Mouse (Mus musculus) intestine, embryonic 15.5 days (tissue): ENCODE data around the gene Thada. TPM values are rescaled to one million over a fixed set of nuclear protein-coding genes. Genes with fewer than 3 reads are reported as not detected.
"Not testable (repeated sequence)": the region's sequence is repeated elsewhere in the genome, so short reads cannot be mapped to it uniquely, and the experiment has no call there.

ENCODE experiments used
- ATAC-seq: fragments of 200-750 bp; cut with Nextera tagmentation; 2 replicates; pipeline ENCODE4 v1.8.0; 2017; ENCODE audit warnings: moderate TSS enrichment, moderate library complexity
- H3K27ac ChIP-seq: fragments of 300-500 bp; sonication (generic); 2 replicates; pipeline ENCODE4 v1.5.1; 2015; ENCODE audit warnings: mild to moderate bottlenecking, inconsistent platforms
- H3K27me3 ChIP-seq: fragments of 300-500 bp; sonication (generic); replicated peaks from 2 replicates; pipeline ENCODE4 v1.6.1; 2015; ENCODE audit warnings: inconsistent platforms
- H3K36me3 ChIP-seq: fragments of 300-500 bp; sonication (generic); 2 replicates; pipeline ENCODE4 v1.6.1; 2015; ENCODE audit warnings: inconsistent platforms
- H3K4me1 ChIP-seq: fragments of 300-500 bp; sonication (generic); replicated peaks from 2 replicates; pipeline ENCODE4 v1.6.1; 2015; ENCODE audit warnings: inconsistent platforms
- H3K4me2 ChIP-seq: fragments of 300-500 bp; sonication (generic); replicated peaks from 2 replicates; pipeline ENCODE4 v1.6.1; 2015; ENCODE audit warnings: mild to moderate bottlenecking, inconsistent platforms
- H3K4me3 ChIP-seq: fragments of 300-500 bp; sonication (generic); replicated peaks from 2 replicates; pipeline ENCODE4 v1.5.1; 2015; ENCODE audit warnings: inconsistent platforms
- H3K9ac ChIP-seq: fragments of 300-500 bp; sonication (generic); 2 replicates; pipeline ENCODE4 v1.6.1; 2015; ENCODE audit warnings: inconsistent platforms
- H3K9me3 ChIP-seq: fragments of 300-500 bp; sonication (generic); 2 replicates; pipeline ENCODE4 v1.6.1; 2016; ENCODE audit warnings: inconsistent platforms
- WGBS: fragments of 180-500 bp; shearing (Covaris S2); methylation state at CpG from one replicate; pipeline ENCODE4 v1.1.7; 2015; 5-methylcytosine and 5-hydroxymethylcytosine counted together
- polyA plus RNA-seq: library from polyadenylated mRNA; unstranded; fragments of >200 nt; fragmentation: Nextera tagmentation; extraction: Ambion mirVana; gene quantifications from 2 replicates; pipeline ENCODE4 v1.2.1, GENCODE M21; 2015

The Thada gene
- polyA plus RNA-seq, 1 experiment from 2014 or later: 6.3 TPM

GRCm38 (mm10) chr17:84189127-84189854 is 276.7 kb downstream of the Thada start:
- 69% methylated on average over 5 of the region's 5 CpGs for WGBS
- Histone ChIP-seq H3K27me3 (no peaks in the 10 kb centered on the region), H3K9ac (peak overlapping the region; percentile 77), H3K4me1 (peaks cover 23% of the 10 kb centered on the region), H3K9me3 (no peaks in the 10 kb centered on the region), H3K27ac (peak overlapping the region; percentile 100), H3K36me3 (no peaks in the 10 kb centered on the region), H3K4me2 (peak overlapping the region; percentile 89), H3K4me3 (peak overlapping the region; percentile 62)
- ATAC-seq: no peak

- Histone ChIP-seq H3K4me3 (peak overlapping the region; percentile 62), H3K4me1 (peaks cover 25% of the 10 kb centered on the region), H3K9ac (peak overlapping the region; percentile 77), H3K27ac (peak overlapping the region; percentile 100), H3K9me3 (no peaks in the 10 kb centered on the region), H3K4me2 (peak overlapping the region; percentile 89), H3K36me3 (no peaks in the 10 kb centered on the region), H3K27me3 (no peaks in the 10 kb centered on the region)
- ATAC-seq: peak; percentile 91
- WGBS: 2% methylated on average over 38 of the region's 38 CpGs
Observed at GRCm38 (mm10) chr17:84188374-84188961, 277.5 kb downstream of the Thada start.

GRCm38 (mm10) chr17:84187727-84188373 is 278.2 kb downstream of the Thada start, which contains the start of gene Zfp36l2:
Gene Zfp36l2, minus strand, starts transcription at chr17:84187947.
- H3K4me2 ChIP-seq: peak within 1 kb of the TSS; percentile 89
- ATAC-seq: peak; percentile 89
- peak within 1 kb of the TSS; percentile 99 for H3K9ac ChIP-seq
- peak within 1 kb of the TSS; percentile 100 for H3K27ac ChIP-seq
- no peaks in the 10 kb centered on the region for H3K36me3 ChIP-seq
- no peaks in the 10 kb centered on the region for H3K27me3 ChIP-seq
- WGBS: under 1% methylated on average over 69 of the region's 76 CpGs
- H3K4me1 ChIP-seq: peaks cover 31% of the 10 kb centered on the region
- H3K4me3 ChIP-seq: peak within 1 kb of the TSS; percentile 77
- no peaks in the 10 kb centered on the region for H3K9me3 ChIP-seq

- not testable (repeated sequence) for H3K36me3 ChIP-seq, H3K9me3 ChIP-seq, H3K27me3 ChIP-seq
- peak; percentile 23 for ATAC-seq
- Histone ChIP-seq H3K27ac (peak overlapping the region; percentile 98), H3K9ac (peak overlapping the region; percentile 99), H3K4me1 (peaks cover 36% of the 10 kb centered on the region), H3K4me2 (peak overlapping the region; percentile 67; the same call in 1 of the 2 replicates), H3K4me3 (peak overlapping the region; percentile 77)
- 0% methylated on average over 15 of the region's 37 CpGs for WGBS
Observed at GRCm38 (mm10) chr17:84187264-84187663, 278.7 kb downstream of the Thada start.

GRCm38 (mm10) chr17:84186451-84187202 is 279.4 kb downstream of the Thada start:
- Histone ChIP-seq H3K4me2 (peak overlapping the region; percentile 67), H3K4me1 (peaks cover 43% of the 10 kb centered on the region), H3K4me3 (peak overlapping the region; percentile 77), H3K9me3 (no peaks in the 10 kb centered on the region), H3K36me3 (no peaks in the 10 kb centered on the region), H3K27me3 (no peaks in the 10 kb centered on the region), H3K27ac (peak overlapping the region; percentile 97), H3K9ac (peak overlapping the region; percentile 99)
- under 1% methylated on average over 80 of the region's 80 CpGs for WGBS
- ATAC-seq: no peak

- Histone ChIP-seq H3K27ac (peak overlapping the region; percentile 97), H3K27me3 (no peaks in the 10 kb centered on the region), H3K9ac (peak overlapping the region; percentile 99), H3K4me2 (peak overlapping the region; percentile 67), H3K9me3 (no peaks in the 10 kb centered on the region), H3K4me3 (peak overlapping the region; percentile 77), H3K4me1 (peaks cover 50% of the 10 kb centered on the region), H3K36me3 (no peaks in the 10 kb centered on the region)
- no peak for ATAC-seq
- WGBS: under 1% methylated on average over 104 of the region's 108 CpGs
Observed at GRCm38 (mm10) chr17:84185581-84186450, 280.2 kb downstream of the Thada start.

GRCm38 (mm10) chr17:84185011-84185411 is 281.0 kb downstream of the Thada start:
- ATAC-seq: no peak

GRCm38 (mm10) chr17:84183291-84183781 is 282.7 kb downstream of the Thada start:
- peak; percentile 15; the same call in 1 of the 2 replicates for ATAC-seq
- WGBS: 1% methylated on average over 12 of the region's 12 CpGs
- Histone ChIP-seq H3K4me3 (peak overlapping the region; percentile 33), H3K4me1 (peaks cover 41% of the 10 kb centered on the region), H3K9ac (peak overlapping the region; percentile 55), H3K27me3 (no peaks in the 10 kb centered on the region), H3K9me3 (no peaks in the 10 kb centered on the region), H3K27ac (peak overlapping the region; percentile 94), H3K36me3 (no peaks in the 10 kb centered on the region), H3K4me2 (peak overlapping the region; percentile 72)

More at GRCm38 (mm10) chr17:84185011-84185411, 281.0 kb downstream of the Thada start:
- under 1% methylated on average over 7 of the region's 7 CpGs for WGBS
- peak overlapping the region; percentile 97 for H3K27ac ChIP-seq
- peak overlapping the region; percentile 99 for H3K9ac ChIP-seq
- no peaks in the 10 kb centered on the region for H3K36me3 ChIP-seq
- H3K9me3 ChIP-seq: no peaks in the 10 kb centered on the region
- H3K4me3 ChIP-seq: peak overlapping the region; percentile 77
- peaks cover 49% of the 10 kb centered on the region for H3K4me1 ChIP-seq
- peak overlapping the region; percentile 53 for H3K4me2 ChIP-seq
- no peaks in the 10 kb centered on the region for H3K27me3 ChIP-seq

- peak overlapping the region; percentile 55 for H3K9ac ChIP-seq
- H3K4me1 ChIP-seq: peaks cover 41% of the 10 kb centered on the region
- H3K4me3 ChIP-seq: peak overlapping the region; percentile 33
- 22% methylated on average over 16 of the region's 16 CpGs for WGBS
- no peaks in the 10 kb centered on the region for H3K36me3 ChIP-seq
- H3K4me2 ChIP-seq: peak overlapping the region; percentile 72
- no peaks in the 10 kb centered on the region for H3K27me3 ChIP-seq
- peak overlapping the region; percentile 94 for H3K27ac ChIP-seq
- no peaks in the 10 kb centered on the region for H3K9me3 ChIP-seq
- ATAC-seq: no peak
Observed at GRCm38 (mm10) chr17:84182311-84183271, 283.4 kb downstream of the Thada start.
